Mouse (Mus musculus) C2C12 (cell line): ENCODE measurements around the gene H2-Ke6. TPM values are rescaled to one million over a fixed set of nuclear protein-coding genes. Genes with fewer than 3 reads are reported as not detected.
A peak's percentile ranks its signal among the peaks of the same experiment; 100 is the strongest.

Experiments used
- H3K27me3 ChIP-seq: one replicate; pipeline ENCODE4 v1.6.1; 2011; ENCODE audit not compliant: control insufficient read depth, insufficient read depth, insufficient read length
- H3K36me3 ChIP-seq: one replicate; pipeline ENCODE4 v1.6.1; 2011; ENCODE audit not compliant: control insufficient read depth, insufficient read depth
- H3K4me3 ChIP-seq: one replicate; pipeline ENCODE4 v1.5.1; 2011; ENCODE audit warnings: mild to moderate bottlenecking, control low read depth; ENCODE audit not compliant: poor library complexity, insufficient read depth, severe bottlenecking
- H3K79me2 ChIP-seq: one replicate; pipeline ENCODE4 v1.6.1; 2011; ENCODE audit not compliant: control insufficient read depth, insufficient read depth
- H3K79me3 ChIP-seq: one replicate; pipeline ENCODE4 v1.6.1; 2011; ENCODE audit warnings: low read depth, control low read depth
- H3ac ChIP-seq: one replicate; pipeline ENCODE3; 2011; ENCODE audit warnings: low read depth; ENCODE audit not compliant: control insufficient read depth, insufficient read length
- CEBPB ChIP-seq: IDR thresholded peaks from one replicate; pipeline ENCODE4 v1.6.1; 2011; ENCODE audit warnings: low read depth, mild to moderate bottlenecking, control low read depth, moderate library complexity
- CTCF ChIP-seq: IDR thresholded peaks from one replicate; pipeline ENCODE4 v1.5.1; 2011; ENCODE audit not compliant: control insufficient read depth, insufficient read depth, insufficient read length
- FOSL1 ChIP-seq: IDR thresholded peaks from one replicate; pipeline ENCODE4 v1.8.0; 2011; ENCODE audit warnings: mild to moderate bottlenecking, low read length; ENCODE audit not compliant: poor library complexity, insufficient read depth, severe bottlenecking
- MAX ChIP-seq: IDR thresholded peaks from one replicate; pipeline ENCODE4 v1.6.1; 2011; ENCODE audit warnings: mild to moderate bottlenecking, control low read depth
- MYOD1 ChIP-seq: IDR thresholded peaks from one replicate; pipeline ENCODE4 v1.6.1; 2011; ENCODE audit warnings: low read depth; ENCODE audit not compliant: control insufficient read depth, insufficient read length
- MYOG ChIP-seq: IDR thresholded peaks from one replicate; pipeline ENCODE4 v1.6.1; 2011; ENCODE audit not compliant: control insufficient read depth, insufficient read length; ENCODE audit errors: extremely low read depth
- USF1 ChIP-seq: IDR thresholded peaks from one replicate; pipeline ENCODE4 v1.6.1; 2011; ENCODE audit warnings: low read depth, mild to moderate bottlenecking, control low read depth, moderate library complexity
- polyA plus RNA-seq: library from polyadenylated mRNA; unstranded; fragments of >200 nt; fragmentation: generic; extraction: Trizol; gene quantifications from one replicate; pipeline ENCODE4 v1.2.1, GENCODE M21; 2012; ENCODE audit warnings: missing spikeins

H2-Ke6 gene
- polyA plus RNA-seq, 1 experiment, result 17.6 TPM

- H3K4me3 ChIP-seq, result no peak overlapping the region
- H3K27me3 ChIP-seq, result no peaks in the 10 kb centered on the region
- no peak overlapping the region for H3ac ChIP-seq
- peaks cover 24% of the 10 kb centered on the region for H3K36me3 ChIP-seq
- H3K79me2 ChIP-seq, result peaks cover 48% of the 10 kb centered on the region
- TF ChIP-seq MAX (no peak), FOSL1 (no peak), MYOD1 (no peak), MYOG (no peak)
- peaks cover 32% of the 10 kb centered on the region for H3K79me3 ChIP-seq
Observed at GRCm38 (mm10) chr17:34028501-34029149, 765 bp upstream of the H2-Ke6 start.

- TF ChIP-seq CEBPB (no peak), MAX (no peak), USF1 (peak; percentile 19), FOSL1 (no peak)
- peak overlapping the region; percentile 78 for H3ac ChIP-seq
- peaks cover 32% of the 10 kb centered on the region for H3K79me2 ChIP-seq
- H3K4me3 ChIP-seq, result peak overlapping the region; percentile 38
- H3K36me3 ChIP-seq, result peaks cover 24% of the 10 kb centered on the region
- H3K79me3 ChIP-seq, result peaks cover 26% of the 10 kb centered on the region
- no peaks in the 10 kb centered on the region for H3K27me3 ChIP-seq
Observed at GRCm38 (mm10) chr17:34026917-34027655, 774 bp downstream of the H2-Ke6 start.

- peaks cover 24% of the 10 kb centered on the region for H3K36me3 ChIP-seq
- H3K79me3 ChIP-seq, result peaks cover 24% of the 10 kb centered on the region
- no peak for TF ChIP-seq USF1
- TF ChIP-seq MAX, result no peak
- TF ChIP-seq CTCF, result no peak
- TF ChIP-seq MYOG, result no peak
- TF ChIP-seq CEBPB, result no peak
- no peak for TF ChIP-seq MYOD1
- TF ChIP-seq FOSL1, result no peak
- peaks cover 30% of the 10 kb centered on the region for H3K79me2 ChIP-seq
- H3K27me3 ChIP-seq, result no peaks in the 10 kb centered on the region
- H3K4me3 ChIP-seq, result no peak overlapping the region
- no peak overlapping the region for H3ac ChIP-seq
Observed at GRCm38 (mm10) chr17:34026221-34026620, 1.6 kb downstream of the H2-Ke6 start.

- TF ChIP-seq MYOD1 (no peak), MAX (no peak), CTCF (no peak), USF1 (no peak), FOSL1 (no peak), CEBPB (no peak), MYOG (no peak)
- Histone ChIP-seq H3K36me3 (peaks cover 24% of the 10 kb centered on the region), H3ac (no peak overlapping the region), H3K79me2 (peaks cover 25% of the 10 kb centered on the region), H3K4me3 (no peak overlapping the region), H3K27me3 (no peaks in the 10 kb centered on the region), H3K79me3 (peaks cover 20% of the 10 kb centered on the region)
Observed at GRCm38 (mm10) chr17:34025756-34026151, 2.1 kb downstream of the H2-Ke6 start.

- peak overlapping the region; percentile 61 for H3K4me3 ChIP-seq
- H3K36me3 ChIP-seq, result peaks cover 21% of the 10 kb centered on the region
- peak overlapping the region; percentile 87 for H3ac ChIP-seq
- peaks cover 13% of the 10 kb centered on the region for H3K79me3 ChIP-seq
- TF ChIP-seq MYOD1 (no peak), CTCF (no peak), CEBPB (no peak), USF1 (no peak), MYOG (no peak), MAX (no peak), FOSL1 (no peak)
- no peaks in the 10 kb centered on the region for H3K27me3 ChIP-seq
- peaks cover 19% of the 10 kb centered on the region for H3K79me2 ChIP-seq
Observed at GRCm38 (mm10) chr17:34024861-34025755, 2.8 kb downstream of the H2-Ke6 start.
